Mouse (Mus musculus) testis, adult 2 months (tissue): Measurements from ENCODE around the gene Cblb. TPM values are rescaled to one million over a fixed set of nuclear protein-coding genes. Genes with fewer than 3 reads are reported as not detected.

Source experiments
- H3K27ac ChIP-seq: fragments of 200-500 bp; 2 replicates; pipeline ENCODE4 v1.5.1; 2012; ENCODE audit warnings: low read depth, low read length; ENCODE audit not compliant: control insufficient read depth, insufficient read depth
- H3K27me3 ChIP-seq: fragments of 200-500 bp; 2 replicates; pipeline ENCODE4 v1.6.1; 2012; ENCODE audit warnings: mild to moderate bottlenecking, low read length, moderate library complexity; ENCODE audit not compliant: control insufficient read depth, insufficient read depth
- H3K36me3 ChIP-seq: fragments of 200-500 bp; 2 replicates; pipeline ENCODE4 v1.6.1; 2012; ENCODE audit warnings: mild to moderate bottlenecking, low read length; ENCODE audit not compliant: control insufficient read depth, insufficient read depth
- H3K4me1 ChIP-seq: fragments of 200-500 bp; 2 replicates; pipeline ENCODE4 v1.6.1; 2012; ENCODE audit warnings: low read length; ENCODE audit not compliant: control insufficient read depth, insufficient read depth
- H3K4me3 ChIP-seq: fragments of 200-500 bp; 2 replicates; pipeline ENCODE4 v1.5.1; 2012; ENCODE audit warnings: low read depth, mild to moderate bottlenecking, low read length, moderate library complexity, mixed read lengths; ENCODE audit not compliant: control insufficient read depth
- CTCF ChIP-seq: fragments of 200-500 bp; IDR thresholded peaks from 2 replicates; pipeline ENCODE4 v1.5.1; 2012; ENCODE audit warnings: low read depth, mild to moderate bottlenecking, inconsistent platforms, low read length, moderate library complexity; ENCODE audit not compliant: control insufficient read depth, insufficient read depth, insufficient replicate concordance
- POLR2A ChIP-seq: fragments of 200-500 bp; IDR thresholded peaks from 2 replicates; pipeline ENCODE4 v1.6.1; 2012; ENCODE audit warnings: low read depth, mild to moderate bottlenecking, inconsistent platforms, low read length, moderate library complexity; ENCODE audit not compliant: control insufficient read depth
- polyA plus RNA-seq: library from polyadenylated mRNA; depleted of rRNA; stranded (reverse); fragments of >200 nt; gene quantifications from 2 replicates; pipeline ENCODE4 v1.2.3, GENCODE M21; 2012

The Cblb gene
- polyA plus RNA-seq, 1 experiment = 17.3 TPM

- H3K27me3 ChIP-seq = no peaks in the 10 kb centered on the region
- H3K27ac ChIP-seq = no peak overlapping the region
- no peaks in the 10 kb centered on the region for H3K36me3 ChIP-seq
- TF ChIP-seq CTCF (no peak), POLR2A (no peak)
- no peak overlapping the region for H3K4me3 ChIP-seq
- H3K4me1 ChIP-seq = no peaks in the 10 kb centered on the region
These were observed 24.0 kb upstream of the Cblb start for GRCm38 (mm10) chr16:52007006-52007405.

- TF ChIP-seq POLR2A = no peak
- no peak for TF ChIP-seq CTCF
- no peaks in the 10 kb centered on the region for H3K4me1 ChIP-seq
- H3K36me3 ChIP-seq = no peaks in the 10 kb centered on the region
- no peak overlapping the region for H3K27ac ChIP-seq
- H3K4me3 ChIP-seq = no peak overlapping the region
- H3K27me3 ChIP-seq = no peaks in the 10 kb centered on the region
These were observed 22.6 kb upstream of the Cblb start for GRCm38 (mm10) chr16:52008471-52008870.

- Histone ChIP-seq H3K4me1 (no peaks in the 10 kb centered on the region), H3K27me3 (no peaks in the 10 kb centered on the region), H3K4me3 (no peak overlapping the region), H3K27ac (no peak overlapping the region), H3K36me3 (no peaks in the 10 kb centered on the region)
- TF ChIP-seq POLR2A (no peak), CTCF (no peak)
These were observed 21.6 kb upstream of the Cblb start for GRCm38 (mm10) chr16:52009421-52009820.

- no peaks in the 10 kb centered on the region for H3K27me3 ChIP-seq
- H3K4me3 ChIP-seq = no peak overlapping the region
- no peaks in the 10 kb centered on the region for H3K4me1 ChIP-seq
- TF ChIP-seq POLR2A (no peak), CTCF (no peak)
- no peaks in the 10 kb centered on the region for H3K36me3 ChIP-seq
- no peak overlapping the region for H3K27ac ChIP-seq
These were observed 18.0 kb upstream of the Cblb start for GRCm38 (mm10) chr16:52012984-52013383.

GRCm38 (mm10) chr16:52013812-52014211 lies 17.2 kb upstream of the Cblb start:
- no peaks in the 10 kb centered on the region for H3K27me3 ChIP-seq
- TF ChIP-seq POLR2A (no peak), CTCF (no peak)
- no peaks in the 10 kb centered on the region for H3K36me3 ChIP-seq
- H3K4me1 ChIP-seq = no peaks in the 10 kb centered on the region
- H3K4me3 ChIP-seq = no peak overlapping the region
- no peak overlapping the region for H3K27ac ChIP-seq

- Histone ChIP-seq H3K36me3 (no peaks in the 10 kb centered on the region), H3K4me1 (no peaks in the 10 kb centered on the region), H3K27me3 (no peaks in the 10 kb centered on the region), H3K4me3 (no peak overlapping the region), H3K27ac (no peak overlapping the region)
- TF ChIP-seq CTCF = no peak
- no peak for TF ChIP-seq POLR2A
These were observed 7.6 kb upstream of the Cblb start for GRCm38 (mm10) chr16:52023417-52023816.

- Histone ChIP-seq H3K27ac (no peak overlapping the region), H3K4me3 (no peak overlapping the region), H3K36me3 (no peaks in the 10 kb centered on the region), H3K4me1 (peaks cover 2% of the 10 kb centered on the region), H3K27me3 (no peaks in the 10 kb centered on the region)
- TF ChIP-seq CTCF (no peak), POLR2A (no peak)
These were observed 3.7 kb upstream of the Cblb start for GRCm38 (mm10) chr16:52027326-52027725.

- H3K36me3 ChIP-seq = no peaks in the 10 kb centered on the region
- TF ChIP-seq POLR2A = no peak
- no peak for TF ChIP-seq CTCF
These were observed 2.0 kb upstream of the Cblb start for GRCm38 (mm10) chr16:52029001-52029400.

More at GRCm38 (mm10) chr16:52029001-52029400, 2.0 kb upstream of the Cblb start:
- H3K4me1 ChIP-seq = peaks cover 4% of the 10 kb centered on the region
- H3K27ac ChIP-seq = no peak overlapping the region
- H3K4me3 ChIP-seq = no peak overlapping the region
- no peaks in the 10 kb centered on the region for H3K27me3 ChIP-seq
